Mouse (Mus musculus): ENCODE data around the gene Il9. TPM values are rescaled to one million over a fixed set of nuclear protein-coding genes. Genes with fewer than 3 reads are reported as not detected.

Il9 gene
- polyA plus RNA-seq, 1 experiment from 2014 or later = not detected

DNA sequence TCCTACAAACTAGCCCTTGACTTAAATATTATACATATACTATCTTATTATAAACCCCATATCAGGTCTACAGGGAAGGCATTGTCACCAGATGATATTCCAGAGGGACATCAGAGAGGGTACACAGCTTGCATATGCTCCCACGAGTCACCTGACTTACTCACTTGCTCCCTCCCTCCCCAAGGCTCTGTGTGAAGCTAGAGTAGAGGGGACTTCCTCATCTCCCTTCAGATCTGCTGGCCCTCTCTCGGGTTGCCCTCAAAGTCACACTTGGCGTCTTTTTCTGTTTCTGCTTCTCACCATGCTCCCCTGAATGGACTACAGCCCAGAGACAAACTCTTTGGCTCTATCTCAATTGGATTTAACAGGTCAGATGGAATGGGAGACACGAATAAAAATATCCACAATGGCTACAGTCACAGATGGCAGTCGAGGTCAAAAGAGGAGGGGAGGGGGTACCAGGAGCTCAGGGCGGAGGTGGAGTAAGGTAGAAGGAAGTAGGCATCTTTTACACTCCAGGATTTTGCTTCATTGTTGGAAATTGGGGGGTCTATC is 19.9 kb upstream of the Il9 start:
- no peaks in the 10 kb centered on the region for H3K36me3 ChIP-seq (ENCODE audit: insufficient read depth, low read length)
- H3K27ac ChIP-seq = no peak overlapping the region
- WGBS = 71% methylated on average over 6 of the region's 6 CpGs
- no peak overlapping the region for H3K9ac ChIP-seq (ENCODE audit: low read depth, low read length)
- H3K4me3 ChIP-seq (replicated peaks; ENCODE audit: low read depth, low read length) = no peak overlapping the region
- no peaks in the 10 kb centered on the region for H3K4me1 ChIP-seq (replicated peaks; ENCODE audit: insufficient read depth, low read length)
- H3K9me3 ChIP-seq (replicated peaks; ENCODE audit: low read length) = no peaks in the 10 kb centered on the region
- ATAC-seq (replicated peaks; ENCODE audit: low FRiP score, low read depth) (no peak), DNase-seq (ENCODE audit: low spot score) (no peak)
- no peaks in the 10 kb centered on the region for H3K27me3 ChIP-seq (ENCODE audit: insufficient read depth, low read length)
- no peak overlapping the region for H3K4me2 ChIP-seq (ENCODE audit: low read length)
- TF ChIP-seq CTCF (IDR thresholded peaks at IDR 0.05; ENCODE audit: low read depth) = no peak

DNA sequence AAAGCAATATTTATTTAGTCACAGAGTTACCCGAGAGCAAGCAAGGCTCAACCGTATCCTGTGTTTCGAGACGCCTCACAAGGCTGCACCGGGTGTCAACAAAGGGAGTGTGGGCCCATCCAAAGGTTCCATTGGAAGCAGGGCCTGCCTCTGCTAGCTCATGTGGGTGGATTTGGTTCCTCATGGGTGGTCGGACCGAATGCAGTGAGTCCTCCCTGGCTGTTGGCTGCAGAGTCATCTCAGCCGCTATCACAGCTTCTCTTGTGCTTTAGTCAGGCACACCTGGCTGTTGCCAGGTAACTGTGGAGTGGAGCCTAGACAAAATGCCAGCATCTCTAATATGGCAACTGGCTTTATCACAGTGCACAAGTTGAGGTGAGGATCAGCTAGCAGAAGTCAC is 18.6 kb upstream of the Il9 start:
- Histone ChIP-seq H3K27ac (no peak overlapping the region), H3K4me3 (replicated peaks; ENCODE audit: low read depth, low read length) (no peak overlapping the region), H3K4me2 (ENCODE audit: low read length) (no peak overlapping the region), H3K9ac (ENCODE audit: low read depth, low read length) (no peak overlapping the region), H3K9me3 (replicated peaks; ENCODE audit: low read length) (no peaks in the 10 kb centered on the region), H3K27me3 (ENCODE audit: insufficient read depth, low read length) (no peaks in the 10 kb centered on the region), H3K36me3 (ENCODE audit: insufficient read depth, low read length) (no peaks in the 10 kb centered on the region), H3K4me1 (replicated peaks; ENCODE audit: insufficient read depth, low read length) (no peaks in the 10 kb centered on the region)
- DNase-seq (ENCODE audit: low spot score) (peak; percentile 57), ATAC-seq (replicated peaks; ENCODE audit: low FRiP score, low read depth) (peak; percentile 72)
- WGBS = 46% methylated on average over 8 of the region's 8 CpGs
- no peak for TF ChIP-seq CTCF (IDR thresholded peaks at IDR 0.05; ENCODE audit: low read depth)

DNA sequence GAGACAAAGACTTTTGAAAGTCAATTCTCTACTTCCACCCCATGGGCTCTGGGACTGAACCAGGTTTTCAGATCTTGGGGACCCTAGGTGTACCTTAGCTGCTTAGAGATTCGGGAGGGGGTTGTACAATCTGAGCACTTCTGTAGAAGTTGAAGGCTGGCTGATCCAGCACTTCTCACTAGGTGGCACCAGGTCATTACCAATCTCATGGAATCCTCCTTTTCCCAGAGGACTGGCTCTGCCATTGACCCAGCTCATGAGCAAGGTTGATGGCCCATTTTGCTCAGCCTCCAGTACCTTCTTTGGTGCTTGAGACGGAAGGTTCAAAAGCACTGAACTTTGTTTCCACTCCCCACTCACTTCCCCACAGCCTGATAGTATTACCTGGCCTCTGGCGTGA is 18.1 kb upstream of the Il9 start:
- no peaks in the 10 kb centered on the region for H3K9me3 ChIP-seq (replicated peaks; ENCODE audit: low read length)
- H3K9ac ChIP-seq (ENCODE audit: low read depth, low read length) = no peak overlapping the region
- H3K27ac ChIP-seq = no peak overlapping the region
- TF ChIP-seq CTCF (IDR thresholded peaks at IDR 0.05; ENCODE audit: low read depth) = peak; percentile 68
- no peaks in the 10 kb centered on the region for H3K36me3 ChIP-seq (ENCODE audit: insufficient read depth, low read length)
- 37% methylated on average over 3 of the region's 3 CpGs for WGBS
- no peak for DNase-seq (ENCODE audit: low spot score)
- ATAC-seq (replicated peaks; ENCODE audit: low FRiP score, low read depth) = peak; percentile 59
- no peaks in the 10 kb centered on the region for H3K4me1 ChIP-seq (replicated peaks; ENCODE audit: insufficient read depth, low read length)
- no peak overlapping the region for H3K4me2 ChIP-seq (ENCODE audit: low read length)
- no peaks in the 10 kb centered on the region for H3K27me3 ChIP-seq (ENCODE audit: insufficient read depth, low read length)
- no peak overlapping the region for H3K4me3 ChIP-seq (replicated peaks; ENCODE audit: low read depth, low read length)

DNA sequence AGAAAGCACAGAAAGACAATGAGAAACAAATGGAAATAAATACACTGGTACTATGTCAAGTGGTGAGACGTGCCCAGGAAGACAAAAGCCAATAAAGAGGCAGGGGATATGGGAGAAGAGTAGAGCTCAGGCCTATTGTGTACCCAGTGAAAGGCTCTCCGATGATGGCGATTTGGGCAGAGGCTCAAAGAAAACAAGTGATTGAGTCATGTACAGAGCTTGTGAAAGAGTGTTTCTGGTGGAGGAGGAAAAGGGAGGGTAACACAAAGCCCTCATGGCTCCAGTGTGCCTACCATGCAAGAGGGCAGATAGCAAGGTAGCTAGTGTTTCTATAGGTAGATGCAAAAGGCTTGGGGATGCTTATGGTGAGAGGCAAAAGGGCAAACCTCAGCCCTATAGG is 12.4 kb upstream of the Il9 start:
- 70% methylated on average over 3 of the region's 3 CpGs for WGBS
- no peak for TF ChIP-seq CTCF (IDR thresholded peaks at IDR 0.05; ENCODE audit: low read depth)
- H3K27ac ChIP-seq = no peak overlapping the region
- no peaks in the 10 kb centered on the region for H3K27me3 ChIP-seq (ENCODE audit: insufficient read depth, low read length)
- no peak overlapping the region for H3K4me3 ChIP-seq (replicated peaks; ENCODE audit: low read depth, low read length)
- H3K9ac ChIP-seq (ENCODE audit: low read depth, low read length) = no peak overlapping the region
- H3K4me1 ChIP-seq (replicated peaks; ENCODE audit: insufficient read depth, low read length) = no peaks in the 10 kb centered on the region
- no peak overlapping the region for H3K4me2 ChIP-seq (ENCODE audit: low read length)
- H3K36me3 ChIP-seq (ENCODE audit: insufficient read depth, low read length) = no peaks in the 10 kb centered on the region
- ATAC-seq (replicated peaks; ENCODE audit: low FRiP score, low read depth) (no peak), DNase-seq (ENCODE audit: low spot score) (no peak)
- H3K9me3 ChIP-seq (replicated peaks; ENCODE audit: low read length) = no peaks in the 10 kb centered on the region

DNA sequence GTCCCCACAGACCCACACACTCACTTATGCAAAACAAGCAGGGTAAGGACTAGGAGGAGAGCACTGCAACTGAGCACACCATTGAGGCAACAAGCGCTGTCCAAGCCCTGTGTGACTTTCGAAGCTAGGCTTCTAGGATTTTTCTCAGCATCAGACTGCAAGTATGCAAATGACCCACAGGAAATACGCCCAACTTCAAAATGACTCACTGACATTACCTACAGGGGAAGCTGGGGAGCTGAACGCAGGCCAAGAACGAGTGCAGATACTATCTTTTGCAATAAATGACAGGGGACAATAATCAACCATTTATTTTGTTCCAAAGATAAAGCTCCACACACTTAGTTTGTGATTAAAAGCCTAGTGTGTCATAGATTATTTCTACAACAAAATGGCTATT is 6.0 kb upstream of the Il9 start:
- Histone ChIP-seq H3K27me3 (ENCODE audit: insufficient read depth, low read length) (no peaks in the 10 kb centered on the region), H3K36me3 (ENCODE audit: insufficient read depth, low read length) (no peaks in the 10 kb centered on the region), H3K9ac (ENCODE audit: low read depth, low read length) (no peak overlapping the region), H3K27ac (no peak overlapping the region), H3K9me3 (replicated peaks; ENCODE audit: low read length) (no peaks in the 10 kb centered on the region), H3K4me2 (ENCODE audit: low read length) (no peak overlapping the region), H3K4me3 (replicated peaks; ENCODE audit: low read depth, low read length) (no peak overlapping the region), H3K4me1 (replicated peaks; ENCODE audit: insufficient read depth, low read length) (no peaks in the 10 kb centered on the region)
- WGBS = 44% methylated on average over 5 of the region's 5 CpGs
- DNase-seq (ENCODE audit: low spot score) (no peak), ATAC-seq (replicated peaks; ENCODE audit: low FRiP score, low read depth) (no peak)
- TF ChIP-seq CTCF (IDR thresholded peaks at IDR 0.05; ENCODE audit: low read depth) = no peak

DNA sequence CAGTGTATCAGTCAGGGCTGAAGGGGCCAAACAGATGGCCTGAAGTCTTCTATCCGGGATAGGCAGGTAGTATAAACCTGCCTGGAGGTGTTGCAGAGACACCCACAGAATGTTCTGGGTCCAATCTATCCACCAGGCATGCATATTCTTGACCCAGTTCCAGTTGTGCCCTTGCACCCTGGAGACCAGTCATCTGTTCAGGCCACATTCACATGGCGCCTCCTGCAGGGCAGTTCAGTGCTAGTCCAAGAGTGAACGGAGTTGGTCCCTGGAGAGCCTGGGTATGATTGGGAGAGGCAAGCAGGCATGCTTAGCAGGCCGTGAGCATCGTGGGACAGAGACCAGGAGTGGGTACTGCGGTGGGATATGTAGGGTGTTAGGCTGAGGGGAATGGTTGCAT is 4.0 kb downstream of the Il9 start:
- H3K36me3 ChIP-seq (ENCODE audit: insufficient read depth, low read length) = no peaks in the 10 kb centered on the region
- 83% methylated on average over 6 of the region's 6 CpGs for WGBS
- H3K27me3 ChIP-seq (ENCODE audit: insufficient read depth, low read length) = no peaks in the 10 kb centered on the region
- H3K27ac ChIP-seq = no peak overlapping the region
- H3K9ac ChIP-seq (ENCODE audit: low read depth, low read length) = no peak overlapping the region
- no peak overlapping the region for H3K4me2 ChIP-seq (ENCODE audit: low read length)
- no peak overlapping the region for H3K4me3 ChIP-seq (replicated peaks; ENCODE audit: low read depth, low read length)
- H3K9me3 ChIP-seq (replicated peaks; ENCODE audit: low read length) = no peaks in the 10 kb centered on the region
- DNase-seq (ENCODE audit: low spot score) (no peak), ATAC-seq (replicated peaks; ENCODE audit: low FRiP score, low read depth) (no peak)
- no peaks in the 10 kb centered on the region for H3K4me1 ChIP-seq (replicated peaks; ENCODE audit: insufficient read depth, low read length)
- peak; percentile 38; the same call in 1 of the 2 replicates for TF ChIP-seq CTCF (IDR thresholded peaks at IDR 0.05; ENCODE audit: low read depth)

DNA sequence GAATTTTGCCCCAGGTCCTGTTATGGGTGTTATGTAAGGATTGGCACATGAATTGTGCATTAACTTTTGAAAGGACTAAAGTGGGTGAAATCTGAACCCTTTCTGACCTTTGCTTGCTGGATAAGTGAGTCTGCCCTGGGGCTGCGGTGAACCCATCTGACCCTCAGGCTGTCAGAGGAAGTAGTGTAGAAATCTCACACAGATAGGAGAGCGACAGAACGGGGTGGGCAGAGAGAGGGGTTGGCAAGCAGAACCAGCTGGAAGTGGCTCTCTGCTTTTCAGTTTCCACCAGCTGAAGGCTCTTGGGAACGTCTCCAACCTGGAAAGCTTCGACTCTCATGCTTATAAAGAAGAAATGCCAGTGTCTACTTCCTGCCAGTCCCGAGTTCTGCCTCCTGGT is 4.8 kb downstream of the Il9 start:
- Histone ChIP-seq H3K4me3 (replicated peaks; ENCODE audit: low read depth, low read length) (no peak overlapping the region), H3K4me1 (replicated peaks; ENCODE audit: insufficient read depth, low read length) (no peaks in the 10 kb centered on the region), H3K9me3 (replicated peaks; ENCODE audit: low read length) (no peaks in the 10 kb centered on the region), H3K4me2 (ENCODE audit: low read length) (no peak overlapping the region), H3K9ac (ENCODE audit: low read depth, low read length) (no peak overlapping the region), H3K27ac (no peak overlapping the region), H3K27me3 (ENCODE audit: insufficient read depth, low read length) (no peaks in the 10 kb centered on the region), H3K36me3 (ENCODE audit: insufficient read depth, low read length) (no peaks in the 10 kb centered on the region)
- 20% methylated on average over 6 of the region's 6 CpGs for WGBS
- ATAC-seq (replicated peaks; ENCODE audit: low FRiP score, low read depth) = no peak
- TF ChIP-seq CTCF (IDR thresholded peaks at IDR 0.05; ENCODE audit: low read depth) = no peak
- DNase-seq (ENCODE audit: low spot score) = no peak

All from kidney, postnatal 0 days (tissue).